Mouse (Mus musculus) retina, postnatal 1 day (tissue): ENCODE data around the gene Rrm1.
A peak's percentile ranks its signal among the peaks of the same experiment; 100 is the strongest.
"Not testable (repeated sequence)": the region's sequence is repeated elsewhere in the genome, so short reads cannot be mapped to it uniquely, and the experiment has no call there.

Source experiments
- DNase-seq: peaks from one replicate; pipeline ENCODE4 v3.0.0-alpha.2; 2012

Rrm1 gene

DNA sequence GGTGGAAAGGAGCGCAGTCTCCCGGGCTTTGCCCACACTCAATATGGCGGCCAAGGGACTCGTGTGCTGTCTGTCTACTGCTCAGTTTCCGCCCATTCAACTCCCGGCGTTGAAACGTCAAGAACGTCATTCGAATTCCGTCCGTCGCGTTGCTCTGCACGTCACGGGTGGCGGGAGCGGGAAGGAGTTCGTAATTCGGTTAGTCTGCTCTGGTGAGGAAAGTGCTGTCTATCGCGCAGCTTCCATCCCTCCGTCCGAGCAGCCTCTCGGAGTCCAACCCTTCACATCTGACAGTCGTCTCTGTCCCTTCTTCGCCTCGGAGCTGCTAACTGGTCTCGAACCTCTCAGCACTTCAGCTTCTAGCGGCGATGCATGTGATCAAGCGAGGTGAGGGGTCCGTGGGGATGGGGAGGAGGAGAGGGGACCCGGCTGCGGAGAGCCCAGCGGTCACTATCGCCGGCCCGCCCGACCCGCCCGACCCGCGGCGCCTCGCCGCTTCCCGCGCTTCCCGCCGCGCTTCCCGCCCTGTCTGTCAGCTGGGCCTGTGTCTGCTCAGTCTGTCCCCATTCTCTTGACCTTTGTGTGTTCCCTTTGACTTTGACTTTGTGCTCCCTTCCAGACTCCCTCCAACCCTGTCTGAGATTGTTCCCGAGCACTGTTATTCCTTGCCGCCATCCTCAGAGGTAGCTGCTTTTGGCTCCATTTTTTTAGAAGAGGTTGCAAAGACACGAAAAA, at the start of gene Rrm1:
Gene Rrm1, plus strand, starts transcription at position 39 of the 735 bp plus-strand sequence.
- peak; percentile 98 for DNase-seq

DNA sequence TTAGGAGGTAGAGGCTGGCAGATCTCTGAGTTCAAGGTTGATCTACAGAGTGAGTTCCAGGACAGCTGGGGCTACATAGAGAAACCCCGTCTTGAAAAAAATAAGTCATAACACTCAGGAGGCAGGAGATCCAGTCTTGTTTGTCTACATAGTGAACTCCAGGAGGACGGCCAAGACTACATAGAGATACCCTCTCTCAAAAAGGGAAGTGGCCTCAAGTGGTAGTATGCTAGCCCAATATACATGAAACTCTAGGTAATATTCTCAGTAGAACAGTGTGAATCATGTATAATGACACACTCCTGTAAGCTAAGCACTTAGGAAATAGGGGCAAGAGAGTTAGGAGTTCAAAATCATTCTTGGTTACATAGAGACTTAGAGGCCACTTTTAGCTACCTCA, 47.6 kb upstream of the Rrm1 start:
- no peak for DNase-seq

- DNase-seq, result no peak
Measured at GRCm38 (mm10) chr7:102395894-102396293, 45.6 kb upstream of the Rrm1 start.

- no peak for DNase-seq
Measured at GRCm38 (mm10) chr7:102396331-102396730, 45.2 kb upstream of the Rrm1 start.

DNA sequence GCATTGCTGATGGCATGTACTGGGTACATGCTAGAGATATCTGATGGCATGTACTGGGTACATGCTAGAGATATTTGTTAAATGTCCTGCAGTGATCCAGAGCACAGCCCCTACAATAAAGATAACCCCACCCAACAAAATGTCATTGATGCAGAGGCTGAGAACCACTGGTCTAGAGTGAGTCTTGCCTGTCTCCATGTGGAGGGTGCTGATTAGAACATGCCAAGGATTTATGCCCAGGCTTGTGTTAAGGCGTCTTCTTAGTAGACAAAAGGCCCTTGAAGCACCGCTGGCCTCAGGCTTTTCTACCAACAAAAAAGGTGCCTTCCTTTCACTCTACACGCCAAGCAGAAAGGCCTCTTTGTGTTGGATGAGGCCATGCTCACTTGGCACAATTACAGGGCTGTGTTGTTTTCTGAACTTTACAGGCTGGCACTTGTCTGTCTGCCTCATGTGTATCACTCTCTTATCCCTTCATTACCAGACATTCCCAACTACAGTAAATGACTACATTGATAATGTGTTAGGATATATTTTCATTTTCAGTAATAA, 42.2 kb upstream of the Rrm1 start:
- peak; percentile 41 for DNase-seq

- DNase-seq, result no peak
Measured at GRCm38 (mm10) chr7:102404118-102404517, 37.4 kb upstream of the Rrm1 start.

- no peak for DNase-seq
Measured at GRCm38 (mm10) chr7:102407440-102407839, 34.1 kb upstream of the Rrm1 start.

- DNase-seq, result not testable (repeated sequence)
Measured at GRCm38 (mm10) chr7:102415272-102415671, 26.2 kb upstream of the Rrm1 start.

DNA sequence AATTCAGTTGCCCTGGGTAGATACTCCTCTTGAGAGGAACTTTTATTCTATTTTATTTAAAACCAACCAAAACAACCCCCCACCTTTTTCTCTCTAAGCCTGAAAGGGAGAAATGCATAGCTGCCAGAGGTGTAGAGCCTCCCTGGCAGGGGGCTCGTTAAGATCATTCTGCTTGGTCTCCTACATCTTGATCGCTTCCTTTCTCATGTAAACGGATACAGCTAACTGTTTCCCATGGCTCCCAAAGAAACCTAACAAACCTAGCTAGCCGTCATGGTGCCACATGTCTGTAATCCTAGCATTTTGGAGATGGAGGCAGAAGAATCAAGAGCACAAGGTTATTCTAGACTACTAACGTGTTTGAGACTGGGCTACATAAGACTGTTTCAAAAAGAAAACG, 25.7 kb upstream of the Rrm1 start:
- no peak for DNase-seq

- peak; percentile 87 for DNase-seq
Measured at GRCm38 (mm10) chr7:102417398-102417797, 24.1 kb upstream of the Rrm1 start.

DNA sequence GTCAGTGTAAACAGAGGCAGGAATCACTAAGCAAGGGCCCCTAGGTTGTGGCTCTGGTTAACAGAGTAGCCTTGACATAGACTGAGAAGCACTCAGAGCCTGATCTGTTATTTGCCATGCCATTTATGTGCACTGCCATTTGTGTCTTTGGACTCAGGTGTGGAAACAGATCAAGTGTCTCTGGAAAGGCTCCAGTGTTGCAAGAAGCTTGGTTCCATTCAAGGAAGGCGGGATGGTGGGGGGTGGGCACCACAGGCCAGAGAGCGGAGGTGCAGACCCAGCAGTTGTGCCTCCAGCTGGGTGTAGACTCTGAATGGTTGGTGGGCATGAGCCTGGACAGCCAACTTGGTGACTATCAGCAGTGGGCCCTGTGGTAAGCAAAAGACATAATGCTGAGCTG, 19.5 kb upstream of the Rrm1 start:
- no peak for DNase-seq

DNA sequence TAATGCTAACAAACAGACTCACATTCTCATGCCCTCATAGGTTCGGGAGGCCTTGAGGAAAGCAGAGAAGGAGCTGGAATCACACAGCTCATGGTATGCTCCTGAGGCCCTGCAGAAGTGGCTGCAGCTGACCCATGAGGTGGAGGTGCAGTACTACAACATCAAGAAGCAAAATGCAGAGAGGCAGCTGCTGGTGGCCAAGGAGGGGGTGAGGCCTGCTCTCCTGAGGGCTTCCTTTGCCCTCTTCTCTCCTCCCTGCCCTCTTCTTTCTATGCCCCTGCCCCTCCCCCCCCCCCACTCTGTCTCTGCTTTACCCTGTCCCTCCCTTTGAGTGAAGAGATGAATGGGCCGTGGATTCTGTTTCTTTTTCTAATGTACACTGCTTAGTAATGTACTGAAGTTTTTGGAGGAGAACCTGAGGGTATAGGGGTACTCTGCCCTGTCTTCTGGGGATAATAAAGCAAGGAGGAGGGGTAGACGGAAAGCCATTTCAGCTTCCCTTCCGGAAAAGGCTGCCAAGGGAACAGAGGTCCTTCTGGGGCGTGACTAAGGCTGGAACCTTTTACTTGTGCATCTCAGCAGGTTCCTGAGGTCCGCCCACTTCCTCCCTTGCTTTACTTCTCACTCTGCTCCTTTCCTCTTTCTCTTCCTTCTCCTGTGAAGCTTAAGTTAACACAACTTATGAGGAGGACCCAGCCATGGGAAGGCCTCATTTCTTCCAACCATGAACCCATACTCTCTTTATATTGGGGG, 15.4 kb upstream of the Rrm1 start:
- DNase-seq, result no peak

DNA sequence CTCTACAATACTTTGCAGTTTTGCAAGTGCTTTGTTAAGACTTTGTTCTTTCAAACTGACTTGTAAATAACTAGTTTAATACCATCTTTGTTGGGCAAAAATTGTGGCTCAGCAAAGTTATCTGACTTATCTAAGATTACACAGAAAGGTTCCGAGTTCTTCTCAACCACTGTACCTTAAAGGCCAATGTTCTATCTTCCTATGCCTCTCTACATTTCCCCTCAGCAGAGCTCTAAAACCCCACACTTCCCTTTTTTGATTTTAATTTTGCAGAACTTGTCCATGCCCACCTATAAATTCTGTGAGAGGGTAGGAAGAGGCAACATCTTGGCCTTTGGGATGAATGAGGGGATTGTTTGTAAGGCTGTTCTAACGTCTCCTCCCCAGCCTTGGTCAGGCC, 7.2 kb upstream of the Rrm1 start:
- no peak for DNase-seq

- DNase-seq, result no peak
Measured at GRCm38 (mm10) chr7:102440822-102441656, 456 bp upstream of the Rrm1 start.

GRCm38 (mm10) chr7:102442432-102442831, 937 bp downstream of the Rrm1 start:
- peak; percentile 11 for DNase-seq

- no peak for DNase-seq
Measured at GRCm38 (mm10) chr7:102444301-102444700, 2.8 kb downstream of the Rrm1 start.

DNA sequence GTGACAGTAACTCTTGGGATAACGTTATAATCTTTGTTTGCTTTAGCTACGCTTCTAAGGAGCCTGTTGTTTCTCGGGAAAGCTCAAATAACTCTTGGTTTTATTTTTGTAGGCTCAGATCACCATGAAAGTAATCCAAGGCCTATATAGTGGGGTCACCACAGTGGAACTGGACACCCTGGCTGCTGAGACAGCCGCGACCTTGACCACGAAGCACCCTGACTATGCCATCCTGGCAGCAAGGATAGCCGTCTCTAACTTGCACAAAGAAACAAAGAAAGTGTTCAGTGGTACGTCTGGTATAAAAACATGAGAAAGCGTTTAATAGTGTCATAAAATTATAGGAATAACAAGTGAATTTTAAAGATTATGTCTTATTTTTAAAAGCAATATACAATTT, 4.9 kb downstream of the Rrm1 start:
- no peak for DNase-seq

DNA sequence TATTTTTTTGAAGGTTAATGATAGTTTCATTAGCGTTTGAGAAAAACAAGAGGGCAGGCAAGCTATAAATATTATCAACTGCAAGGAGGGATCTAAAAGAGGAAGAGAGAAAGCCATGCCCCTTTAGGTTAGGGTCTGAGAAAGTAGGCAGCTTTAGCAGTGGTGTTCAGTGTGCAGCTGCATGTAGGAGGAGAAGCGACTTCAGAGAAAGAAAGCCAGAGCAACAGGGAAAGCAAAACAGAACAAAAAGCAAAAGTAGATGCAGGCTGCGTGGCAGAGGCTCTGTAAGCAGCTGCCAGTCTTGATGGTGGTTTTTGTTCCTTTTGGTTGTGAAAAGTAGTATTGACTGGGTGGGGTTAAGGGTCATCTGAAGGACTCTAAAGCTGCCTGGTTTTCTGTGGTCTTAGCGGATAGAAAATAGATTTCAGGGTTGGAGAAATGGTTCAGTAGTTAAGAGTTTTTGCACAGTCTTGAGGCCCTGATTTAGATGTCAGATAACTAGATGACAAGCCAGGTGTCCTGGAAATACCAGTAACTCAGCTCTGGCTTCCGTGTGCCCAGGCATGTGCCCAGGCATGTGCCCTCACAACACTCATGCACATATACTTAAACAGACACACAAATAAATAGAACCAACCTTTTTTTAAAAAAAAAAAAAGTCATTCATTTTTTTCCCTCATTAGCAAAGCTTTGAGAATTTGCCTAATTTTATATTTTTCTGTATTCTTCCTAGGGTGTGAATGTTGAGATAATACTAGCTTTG, 17.3 kb downstream of the Rrm1 start:
- no peak for DNase-seq

- DNase-seq, result no peak
Measured at GRCm38 (mm10) chr7:102467566-102467965, 26.1 kb downstream of the Rrm1 start.

GRCm38 (mm10) chr7:102472675-102473074, 31.2 kb downstream of the Rrm1 start:
- no peak for DNase-seq

GRCm38 (mm10) chr7:102476601-102477000, 35.1 kb downstream of the Rrm1 start:
- DNase-seq, result no peak

- peak; percentile 23 for DNase-seq
Measured at GRCm38 (mm10) chr7:102477377-102477776, 35.9 kb downstream of the Rrm1 start.
